Mouse (Mus musculus) heart, embryonic 12.5 days (tissue): Measurements from ENCODE around the gene Ap1m2. TPM values are rescaled to one million over a fixed set of nuclear protein-coding genes. Genes with fewer than 3 reads are reported as not detected.

Source experiments
- ATAC-seq: fragments of 200-750 bp; cut with Nextera tagmentation; 2 replicates; pipeline ENCODE4 v1.8.0; 2017; ENCODE audit warnings: moderate TSS enrichment, moderate library complexity; ENCODE audit not compliant: insufficient number of reproducible peaks, low FRiP score
- H3K27ac ChIP-seq: fragments of 300-500 bp; sonication (generic); 2 replicates; pipeline ENCODE4 v1.5.1; 2016; ENCODE audit warnings: mild to moderate bottlenecking, moderate library complexity; ENCODE audit not compliant: poor library complexity, severe bottlenecking
- H3K27me3 ChIP-seq: fragments of 300-500 bp; sonication (generic); replicated peaks from 2 replicates; pipeline ENCODE4 v1.6.1; 2016; ENCODE audit warnings: mild to moderate bottlenecking, moderate library complexity
- H3K36me3 ChIP-seq: fragments of 300-500 bp; sonication (generic); 2 replicates; pipeline ENCODE4 v1.6.1; 2016; ENCODE audit warnings: mild to moderate bottlenecking, moderate library complexity
- H3K4me1 ChIP-seq: fragments of 300-500 bp; sonication (generic); replicated peaks from 2 replicates; pipeline ENCODE4 v1.6.1; 2016; ENCODE audit warnings: mild to moderate bottlenecking
- H3K4me2 ChIP-seq: fragments of 300-500 bp; sonication (generic); 2 replicates; pipeline ENCODE4 v1.6.1; 2016; ENCODE audit warnings: mild to moderate bottlenecking, moderate library complexity
- H3K4me3 ChIP-seq: fragments of 300-500 bp; sonication (generic); 2 replicates; pipeline ENCODE4 v1.5.1; 2016; ENCODE audit warnings: mild to moderate bottlenecking
- H3K9ac ChIP-seq: fragments of 300-500 bp; sonication (generic); 2 replicates; pipeline ENCODE4 v1.6.1; 2016; ENCODE audit warnings: mild to moderate bottlenecking, moderate library complexity
- H3K9me3 ChIP-seq: fragments of 300-500 bp; sonication (generic); replicated peaks from 2 replicates; pipeline ENCODE4 v1.6.1; 2016; ENCODE audit warnings: mild to moderate bottlenecking, moderate library complexity
- WGBS: fragments of 180-500 bp; shearing (Covaris S2); methylation state at CpG from one replicate; pipeline ENCODE4 v1.1.7; 2016; 5-methylcytosine and 5-hydroxymethylcytosine counted together
- polyA plus RNA-seq: library from polyadenylated mRNA; unstranded; fragments of >200 nt; fragmentation: Nextera tagmentation; extraction: Ambion mirVana; gene quantifications from 2 replicates; pipeline ENCODE4 v1.2.1, GENCODE M21; 2016

Gene Ap1m2
- polyA plus RNA-seq, 1 experiment from 2014 or later, result 0.23 TPM

DNA sequence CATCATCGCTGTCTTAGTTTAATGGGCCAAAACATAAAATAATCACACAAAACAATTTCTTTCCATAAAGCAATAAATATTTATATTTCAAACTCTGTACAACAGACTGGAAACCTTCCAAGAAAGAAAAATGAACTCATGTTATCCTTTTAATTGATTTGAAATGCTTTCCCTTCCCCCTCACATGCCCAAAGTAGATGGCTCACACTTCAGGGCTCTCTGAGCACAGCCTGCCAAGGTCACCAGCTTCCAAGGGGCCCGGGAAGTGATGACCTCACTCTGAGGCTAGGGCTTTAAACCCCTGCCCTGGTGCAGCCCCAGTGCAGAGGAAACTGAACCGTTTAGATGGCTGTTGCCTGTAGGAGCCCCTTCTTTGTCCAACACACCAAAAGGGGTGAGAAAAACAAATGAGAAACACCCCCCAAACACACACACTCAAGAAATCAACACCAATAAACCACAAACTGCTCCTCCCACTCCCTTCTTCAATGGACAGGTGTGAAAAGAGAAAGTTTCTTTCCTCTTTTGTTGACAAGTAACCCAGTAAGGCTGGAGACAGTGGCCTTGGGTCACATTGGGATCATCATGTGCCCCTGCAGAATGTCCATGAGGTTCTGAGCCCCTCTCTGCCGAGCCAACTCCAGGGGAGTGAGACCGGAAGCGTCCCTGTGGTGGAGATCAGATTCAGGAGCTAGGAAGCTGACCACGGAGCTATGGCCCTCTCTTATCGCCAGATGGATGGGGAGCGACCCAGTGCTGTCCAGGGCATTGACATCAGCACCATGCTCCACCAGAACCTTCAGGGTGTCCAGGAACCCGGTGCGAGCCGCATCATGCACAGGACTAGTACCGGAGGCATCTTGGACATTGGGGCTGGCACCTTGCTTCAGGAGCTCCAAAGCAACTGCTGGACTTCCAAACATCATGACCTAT is 23.5 kb downstream of the Ap1m2 start:
- peak overlapping the region; percentile 65 for H3K4me3 ChIP-seq
- H3K27me3 ChIP-seq, result no peaks in the 10 kb centered on the region
- peak overlapping the region; percentile 84 for H3K27ac ChIP-seq
- peaks cover 26% of the 10 kb centered on the region for H3K36me3 ChIP-seq
- peak overlapping the region; percentile 87 for H3K4me2 ChIP-seq
- H3K4me1 ChIP-seq, result peaks cover 29% of the 10 kb centered on the region
- 70% methylated on average over 13 of the region's 13 CpGs for WGBS
- H3K9me3 ChIP-seq, result no peaks in the 10 kb centered on the region
- no peak for ATAC-seq
- peak overlapping the region; percentile 57 for H3K9ac ChIP-seq

DNA sequence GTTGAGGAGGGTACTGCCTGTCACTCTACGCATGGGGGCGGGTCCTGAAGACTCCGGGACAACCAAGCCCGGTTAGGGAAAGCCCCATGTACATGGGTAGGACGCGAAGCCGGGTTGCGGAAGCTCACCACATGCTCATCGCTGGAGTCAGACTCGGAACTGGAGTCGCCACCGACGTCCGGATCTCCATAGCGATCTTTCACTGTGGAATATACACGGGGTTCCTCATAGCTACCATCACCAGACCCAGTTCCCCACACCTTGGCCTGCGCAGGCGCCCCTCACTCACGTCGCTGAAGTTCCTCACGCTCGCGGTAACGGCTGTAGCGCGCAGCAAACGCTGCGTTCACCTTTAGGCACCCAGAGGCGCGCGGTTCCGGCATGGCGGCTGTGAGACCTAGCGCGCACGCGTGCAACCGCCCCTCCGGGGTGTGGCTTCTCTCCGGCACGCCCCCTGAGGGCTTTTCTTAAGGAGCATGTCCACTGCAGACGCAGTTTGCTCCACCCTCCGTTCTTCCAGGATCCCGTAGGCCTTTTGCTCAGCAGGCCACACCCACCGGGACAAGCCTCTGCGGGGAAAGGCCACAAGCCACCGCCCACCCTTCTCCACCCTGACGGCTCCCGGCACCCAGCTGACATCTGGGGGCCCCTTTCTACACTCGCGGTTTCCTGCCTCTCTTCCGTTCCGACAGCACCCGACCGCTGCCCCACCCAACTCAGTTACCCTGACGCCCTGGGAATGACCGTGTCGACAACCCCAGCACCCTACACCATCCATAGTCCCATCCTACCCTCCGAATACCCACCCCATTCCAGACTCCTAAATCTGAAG is 24.4 kb downstream of the Ap1m2 start, which contains the start of gene Kri1:
TSS of gene Kri1 (minus strand) at position 399 of the 832 bp plus-strand sequence.
- peak within 1 kb of the TSS; percentile 84 for H3K27ac ChIP-seq
- no peaks in the 10 kb centered on the region for H3K27me3 ChIP-seq
- peak; percentile 82 for ATAC-seq
- H3K9me3 ChIP-seq, result no peaks in the 10 kb centered on the region
- peaks cover 29% of the 10 kb centered on the region for H3K4me1 ChIP-seq
- H3K36me3 ChIP-seq, result peaks cover 31% of the 10 kb centered on the region
- peak within 1 kb of the TSS; percentile 87 for H3K4me2 ChIP-seq
- H3K4me3 ChIP-seq, result peak within 1 kb of the TSS; percentile 65
- WGBS, result under 1% methylated on average over 59 of the region's 59 CpGs
- peak within 1 kb of the TSS; percentile 78 for H3K9ac ChIP-seq

DNA sequence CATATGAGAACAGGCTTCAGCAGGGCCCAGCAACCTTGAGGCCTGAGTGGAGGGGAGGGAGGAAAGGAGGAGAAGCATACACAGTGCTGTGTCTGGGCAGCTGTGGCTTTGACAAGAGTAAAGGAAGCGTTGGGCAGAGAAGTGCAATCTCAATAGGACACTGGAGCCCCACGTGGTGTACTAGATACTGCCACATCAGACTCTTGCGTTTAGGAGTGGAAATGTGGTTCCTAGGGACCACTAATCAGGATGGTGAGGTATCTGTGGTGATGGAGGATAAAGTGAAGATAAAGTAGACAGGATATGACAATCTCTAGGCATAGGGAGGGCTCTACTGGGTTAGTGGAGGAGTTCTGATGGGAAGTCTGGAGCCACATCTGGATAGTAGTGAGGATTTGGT is 25.4 kb downstream of the Ap1m2 start:
- H3K27me3 ChIP-seq, result no peaks in the 10 kb centered on the region
- ATAC-seq, result no peak
- H3K4me1 ChIP-seq, result peaks cover 29% of the 10 kb centered on the region
- H3K36me3 ChIP-seq, result peaks cover 40% of the 10 kb centered on the region
- H3K27ac ChIP-seq, result peak overlapping the region; percentile 84; the same call in 1 of the 2 replicates
- H3K4me2 ChIP-seq, result peak overlapping the region; percentile 87
- WGBS, result 43% methylated on average over 3 of the region's 3 CpGs
- peak overlapping the region; percentile 65 for H3K4me3 ChIP-seq
- H3K9ac ChIP-seq, result peak overlapping the region; percentile 78
- H3K9me3 ChIP-seq, result no peaks in the 10 kb centered on the region

DNA sequence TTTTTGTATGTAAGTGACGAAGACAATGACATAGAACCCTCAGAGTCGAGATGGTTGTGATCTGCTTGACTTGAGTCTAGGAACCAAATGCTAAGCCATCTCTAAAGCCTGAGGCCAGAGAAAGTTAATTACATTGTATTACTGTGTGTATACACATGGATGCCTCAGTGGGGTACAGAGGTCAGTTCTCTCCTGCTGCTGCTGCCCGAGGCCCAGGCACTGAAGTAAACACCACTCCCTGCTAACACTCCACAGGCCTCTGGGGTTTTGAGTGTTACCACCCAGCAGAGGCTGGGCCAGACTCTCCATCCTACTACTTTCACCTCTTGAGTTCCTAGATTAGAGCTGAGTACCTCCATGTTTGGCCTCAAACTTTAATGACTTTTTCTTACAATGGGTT is 28.1 kb downstream of the Ap1m2 start:
- Histone ChIP-seq H3K4me3 (no peak overlapping the region), H3K4me1 (peaks cover 22% of the 10 kb centered on the region), H3K36me3 (peaks cover 67% of the 10 kb centered on the region), H3K27ac (no peak overlapping the region), H3K4me2 (no peak overlapping the region), H3K9ac (no peak overlapping the region), H3K27me3 (no peaks in the 10 kb centered on the region), H3K9me3 (no peaks in the 10 kb centered on the region)
- WGBS, result 90% methylated on average over 3 of the region's 3 CpGs
- no peak for ATAC-seq

DNA sequence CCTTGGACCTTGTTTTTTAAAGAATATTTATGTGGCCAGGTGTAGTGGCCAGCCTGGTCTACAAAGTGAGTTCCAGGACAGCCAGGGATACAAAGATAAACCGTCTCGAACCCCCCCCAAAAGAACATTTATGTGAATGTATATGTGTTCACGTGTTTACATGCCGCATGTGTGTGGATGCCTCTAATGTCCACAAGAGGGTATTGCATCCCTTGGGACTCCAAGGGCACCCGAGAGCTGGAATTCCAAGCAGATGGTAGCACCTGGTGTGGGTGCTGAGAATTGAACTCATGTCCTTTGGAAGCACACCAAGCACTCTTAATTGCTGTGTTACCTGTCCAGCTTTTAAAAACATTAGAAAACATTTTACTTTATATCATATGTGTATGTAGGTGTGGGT is 28.5 kb downstream of the Ap1m2 start:
- Histone ChIP-seq H3K9ac (no peak overlapping the region), H3K27me3 (no peaks in the 10 kb centered on the region), H3K4me1 (peaks cover 19% of the 10 kb centered on the region), H3K9me3 (no peaks in the 10 kb centered on the region), H3K4me3 (no peak overlapping the region), H3K27ac (no peak overlapping the region), H3K4me2 (no peak overlapping the region), H3K36me3 (peaks cover 67% of the 10 kb centered on the region)
- 91% methylated on average over 5 of the region's 5 CpGs for WGBS
- ATAC-seq, result no peak

GRCm38 (mm10) chr9:21277776-21278175 is 34.4 kb downstream of the Ap1m2 start:
- Histone ChIP-seq H3K4me2 (no peak overlapping the region), H3K4me3 (no peak overlapping the region), H3K36me3 (peaks cover 99% of the 10 kb centered on the region), H3K4me1 (peaks cover 32% of the 10 kb centered on the region), H3K9ac (no peak overlapping the region), H3K9me3 (no peaks in the 10 kb centered on the region), H3K27ac (no peak overlapping the region), H3K27me3 (no peaks in the 10 kb centered on the region)
- 92% methylated on average over 5 of the region's 5 CpGs for WGBS
- ATAC-seq, result no peak

DNA sequence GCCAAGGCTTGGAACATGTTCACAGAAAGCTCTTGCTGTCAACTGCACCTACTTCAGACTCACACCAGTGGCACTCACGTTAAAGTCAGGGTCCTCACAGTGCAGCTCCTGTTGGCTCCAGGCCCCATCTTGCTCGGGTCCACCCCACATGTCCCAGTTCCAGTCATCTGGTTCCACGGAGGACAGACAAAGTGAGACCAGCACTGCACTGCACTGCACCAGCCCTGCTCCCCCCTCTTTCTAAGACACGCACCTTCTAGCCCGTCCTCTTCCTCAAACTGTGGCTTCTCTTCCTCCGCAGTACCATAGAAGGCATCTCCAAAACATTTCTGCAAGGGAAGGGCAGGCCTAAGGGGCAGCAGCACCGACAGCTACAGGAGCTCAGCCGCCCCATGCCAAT is 35.8 kb downstream of the Ap1m2 start:
- H3K9me3 ChIP-seq, result no peaks in the 10 kb centered on the region
- no peak overlapping the region for H3K9ac ChIP-seq
- WGBS, result 91% methylated on average over 8 of the region's 8 CpGs
- H3K36me3 ChIP-seq, result peaks cover 100% of the 10 kb centered on the region
- H3K4me2 ChIP-seq, result no peak overlapping the region
- ATAC-seq, result no peak
- H3K27ac ChIP-seq, result no peak overlapping the region
- H3K27me3 ChIP-seq, result no peaks in the 10 kb centered on the region
- H3K4me3 ChIP-seq, result no peak overlapping the region
- H3K4me1 ChIP-seq, result peaks cover 32% of the 10 kb centered on the region

DNA sequence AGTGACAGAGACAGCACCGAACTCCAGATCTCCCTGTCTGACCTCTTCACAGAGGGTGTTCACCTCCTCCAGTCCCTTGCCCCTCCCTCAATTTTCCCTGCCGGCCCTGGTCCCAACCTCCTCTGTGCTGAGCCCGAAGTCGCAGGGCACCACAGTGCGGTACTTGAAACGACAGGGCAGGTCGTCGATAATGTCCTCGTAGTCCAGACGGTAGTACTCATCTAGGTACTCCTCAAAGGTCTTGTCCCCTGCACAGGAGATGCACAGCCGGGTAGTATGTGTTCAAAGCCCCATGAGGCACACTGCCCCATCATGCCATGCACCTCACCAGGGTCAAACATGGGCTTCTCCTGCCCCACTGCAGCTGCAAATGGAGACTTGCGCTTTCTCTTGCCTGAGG is 36.4 kb downstream of the Ap1m2 start:
- Histone ChIP-seq H3K27ac (no peak overlapping the region), H3K9ac (no peak overlapping the region), H3K4me2 (no peak overlapping the region), H3K4me3 (no peak overlapping the region), H3K4me1 (peaks cover 32% of the 10 kb centered on the region), H3K36me3 (peaks cover 100% of the 10 kb centered on the region), H3K9me3 (no peaks in the 10 kb centered on the region), H3K27me3 (no peaks in the 10 kb centered on the region)
- no peak for ATAC-seq
- 86% methylated on average over 12 of the region's 12 CpGs for WGBS

- Histone ChIP-seq H3K27ac (no peak overlapping the region), H3K36me3 (peaks cover 100% of the 10 kb centered on the region), H3K27me3 (no peaks in the 10 kb centered on the region), H3K4me3 (no peak overlapping the region), H3K9me3 (no peaks in the 10 kb centered on the region), H3K4me2 (no peak overlapping the region), H3K9ac (no peak overlapping the region), H3K4me1 (peaks cover 32% of the 10 kb centered on the region)
- 0 out of 2 replicates have a peak, but pooled peaks have one; percentile 31 for ATAC-seq
- WGBS, result 75% methylated on average over 7 of the region's 7 CpGs
Observed at GRCm38 (mm10) chr9:21275013-21275710, 37.0 kb downstream of the Ap1m2 start.

- ATAC-seq, result no peak
- H3K4me1 ChIP-seq, result peaks cover 32% of the 10 kb centered on the region
- H3K9ac ChIP-seq, result no peak overlapping the region
- H3K36me3 ChIP-seq, result peaks cover 98% of the 10 kb centered on the region
- WGBS, result 47% methylated on average over 3 of the region's 3 CpGs
- no peak overlapping the region for H3K4me2 ChIP-seq
- H3K27me3 ChIP-seq, result no peaks in the 10 kb centered on the region
- H3K4me3 ChIP-seq, result no peak overlapping the region
- H3K9me3 ChIP-seq, result no peaks in the 10 kb centered on the region
- H3K27ac ChIP-seq, result 0 out of 2 replicates have a peak overlapping the region, but pooled peaks have one; percentile 24
Observed at GRCm38 (mm10) chr9:21274336-21274735, 37.8 kb downstream of the Ap1m2 start.
